Mouse (Mus musculus) midbrain, postnatal 0 days (tissue): ENCODE data around the gene Bcl3. TPM values are rescaled to one million over a fixed set of nuclear protein-coding genes. Genes with fewer than 3 reads are reported as not detected.

Experiments used
- ATAC-seq: fragments of 200-750 bp; cut with Nextera tagmentation; 2 replicates; pipeline ENCODE4 v1.8.0; 2017; ENCODE audit warnings: moderate number of reproducible peaks, mild to moderate bottlenecking, moderate TSS enrichment, moderate library complexity; ENCODE audit not compliant: low FRiP score
- DNase-seq: peaks from one replicate; pipeline ENCODE4 v3.0.0-alpha.2; 2015; ENCODE audit warnings: low spot score
- H3K27ac ChIP-seq: fragments of 300-500 bp; sonication (generic); 2 replicates; pipeline ENCODE4 v1.5.1; 2014; ENCODE audit warnings: low read depth, mild to moderate bottlenecking, low read length, mixed read lengths
- H3K27me3 ChIP-seq: fragments of 300-500 bp; sonication (generic); 2 replicates; pipeline ENCODE4 v1.6.1; 2014; ENCODE audit warnings: low read length, control low read depth, mixed read lengths; ENCODE audit not compliant: insufficient read depth
- H3K36me3 ChIP-seq: fragments of 300-500 bp; sonication (generic); 2 replicates; pipeline ENCODE4 v1.6.1; 2014; ENCODE audit warnings: low read length, control low read depth, mixed read lengths; ENCODE audit not compliant: insufficient read depth
- H3K4me1 ChIP-seq: fragments of 300-500 bp; sonication (generic); 2 replicates; pipeline ENCODE4 v1.6.1; 2014; ENCODE audit warnings: mild to moderate bottlenecking, control low read depth, antibody characterized with exemption, low read length, mixed read lengths; ENCODE audit not compliant: insufficient read depth
- H3K4me2 ChIP-seq: fragments of 300-500 bp; sonication (generic); 2 replicates; pipeline ENCODE4 v1.6.1; 2014; ENCODE audit warnings: low read depth, mild to moderate bottlenecking, low read length, mixed read lengths; ENCODE audit not compliant: poor library complexity, severe bottlenecking
- H3K4me3 ChIP-seq: fragments of 300-500 bp; sonication (generic); 2 replicates; pipeline ENCODE4 v1.5.1; 2014; ENCODE audit warnings: low read depth, mild to moderate bottlenecking, low read length, moderate library complexity
- H3K9ac ChIP-seq: fragments of 300-500 bp; sonication (generic); replicated peaks from 2 replicates; pipeline ENCODE4 v1.6.1; 2014; ENCODE audit warnings: mild to moderate bottlenecking, low read length, moderate library complexity, mixed read lengths; ENCODE audit not compliant: poor library complexity, severe bottlenecking
- H3K9me3 ChIP-seq: fragments of 300-500 bp; sonication (generic); 2 replicates; pipeline ENCODE4 v1.6.1; 2016; ENCODE audit warnings: low read length, control low read depth
- CTCF ChIP-seq: IDR thresholded peaks from 2 replicates; pipeline ENCODE4 v1.5.1; 2016; ENCODE audit warnings: antibody characterized with exemption, mild to moderate bottlenecking
- WGBS: fragments of 180-500 bp; shearing (Covaris S2); extraction: QIAGEN DNeasy Blood & Tissue Kit; methylation state at CpG from one replicate; pipeline ENCODE4 v1.1.7; 2014; 5-methylcytosine and 5-hydroxymethylcytosine counted together
- polyA plus RNA-seq: library from polyadenylated mRNA; unstranded; fragments of >200 nt; fragmentation: Nextera tagmentation; extraction: Ambion mirVana; gene quantifications from 2 replicates; pipeline ENCODE4 v1.2.1, GENCODE M21; 2015
- total RNA-seq: library from RNA; depleted of rRNA; stranded (reverse); fragments of >200 nt; gene quantifications from 2 replicates; pipeline ENCODE4 v1.2.3, GENCODE M21; 2014

Gene Bcl3
- total and polyA plus RNA-seq, 2 experiments from 2014 or later: 0.55 to 0.93 TPM

DNA sequence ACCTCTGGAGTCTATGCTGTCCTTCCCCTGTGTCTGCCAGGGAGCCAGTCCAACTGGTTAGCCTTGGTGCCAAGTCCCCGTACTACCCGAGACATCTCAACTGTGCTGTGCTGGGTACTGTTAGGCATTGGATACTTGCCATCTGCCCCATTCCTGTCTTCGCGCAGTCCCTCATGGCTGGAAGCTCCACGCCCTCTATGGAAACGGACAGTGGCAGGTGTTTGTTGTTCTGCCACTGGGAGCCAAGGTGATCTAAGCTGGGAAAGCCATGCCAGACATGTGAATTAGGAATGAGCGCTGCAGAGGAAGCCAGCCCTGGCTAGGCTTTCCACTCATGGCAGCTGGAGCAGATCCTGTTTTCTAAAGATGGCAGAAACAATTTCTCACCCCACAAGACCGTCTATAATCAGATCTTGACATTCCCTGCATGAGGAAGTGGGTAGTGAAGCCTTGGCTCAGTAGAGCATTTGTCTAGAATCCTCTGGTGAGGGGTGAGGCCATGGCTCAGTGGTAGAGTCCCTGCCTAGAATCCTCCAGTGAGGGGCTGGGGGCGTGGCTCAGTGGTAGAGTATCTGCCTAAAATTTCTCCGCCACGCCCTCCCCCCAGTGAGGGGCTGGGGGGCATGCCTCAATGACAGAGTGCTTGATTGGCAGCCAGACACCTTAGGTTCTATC lies 45.4 kb downstream of the Bcl3 start:
- H3K9me3 ChIP-seq: no peaks in the 10 kb centered on the region
- H3K4me3 ChIP-seq: no peak overlapping the region
- H3K9ac ChIP-seq: no peak overlapping the region
- 86% methylated on average over 11 of the region's 11 CpGs for WGBS
- no peak for DNase-seq
- no peaks in the 10 kb centered on the region for H3K36me3 ChIP-seq
- no peak for TF ChIP-seq CTCF
- no peaks in the 10 kb centered on the region for H3K27me3 ChIP-seq
- H3K4me1 ChIP-seq: no peaks in the 10 kb centered on the region
- H3K4me2 ChIP-seq: no peak overlapping the region
- no peak for ATAC-seq
- H3K27ac ChIP-seq: no peak overlapping the region

- Histone ChIP-seq H3K9ac (no peak overlapping the region), H3K27me3 (peaks cover 26% of the 10 kb centered on the region), H3K4me2 (no peak overlapping the region), H3K4me3 (no peak overlapping the region), H3K36me3 (no peaks in the 10 kb centered on the region), H3K9me3 (no peaks in the 10 kb centered on the region), H3K4me1 (0 out of 2 replicates have a peak, but pooled peaks cover 9% of the 10 kb centered on the region), H3K27ac (no peak overlapping the region)
- WGBS: 57% methylated on average over 4 of the region's 4 CpGs
- TF ChIP-seq CTCF: no peak
- ATAC-seq (no peak), DNase-seq (no peak)
These were observed 50.9 kb downstream of the Bcl3 start for GRCm38 (mm10) chr7:19771682-19772081.

GRCm38 (mm10) chr7:19770984-19771391 lies 51.6 kb downstream of the Bcl3 start, which contains the start of gene Bcam:
Bcam (minus strand) TSS chr7:19771016.
- Histone ChIP-seq H3K27ac (no peak within 1 kb of the TSS), H3K4me2 (peak within 1 kb of the TSS; percentile 91), H3K36me3 (no peaks in the 10 kb centered on the region), H3K9ac (peak within 1 kb of the TSS; percentile 46), H3K27me3 (peaks cover 26% of the 10 kb centered on the region), H3K9me3 (no peaks in the 10 kb centered on the region), H3K4me1 (0 out of 2 replicates have a peak, but pooled peaks cover 9% of the 10 kb centered on the region), H3K4me3 (peak within 1 kb of the TSS; percentile 42)
- ATAC-seq (peak; percentile 21; the same call in 1 of the 2 replicates), DNase-seq (no peak)
- no peak for TF ChIP-seq CTCF
- WGBS: 6% methylated on average over 9 of the region's 9 CpGs

GRCm38 (mm10) chr7:19770375-19770754 lies 52.2 kb downstream of the Bcl3 start:
- WGBS: under 1% methylated on average over 28 of the region's 28 CpGs
- H3K36me3 ChIP-seq: no peaks in the 10 kb centered on the region
- H3K9me3 ChIP-seq: no peaks in the 10 kb centered on the region
- peak; percentile 70; the same call in 1 of the 2 replicates for ATAC-seq
- H3K4me3 ChIP-seq: peak overlapping the region; percentile 42
- H3K27me3 ChIP-seq: peaks cover 26% of the 10 kb centered on the region
- TF ChIP-seq CTCF: no peak
- 0 out of 2 replicates have a peak, but pooled peaks cover 9% of the 10 kb centered on the region for H3K4me1 ChIP-seq
- H3K9ac ChIP-seq: peak overlapping the region; percentile 46
- DNase-seq: peak; percentile 61
- H3K27ac ChIP-seq: no peak overlapping the region
- peak overlapping the region; percentile 91 for H3K4me2 ChIP-seq

DNA sequence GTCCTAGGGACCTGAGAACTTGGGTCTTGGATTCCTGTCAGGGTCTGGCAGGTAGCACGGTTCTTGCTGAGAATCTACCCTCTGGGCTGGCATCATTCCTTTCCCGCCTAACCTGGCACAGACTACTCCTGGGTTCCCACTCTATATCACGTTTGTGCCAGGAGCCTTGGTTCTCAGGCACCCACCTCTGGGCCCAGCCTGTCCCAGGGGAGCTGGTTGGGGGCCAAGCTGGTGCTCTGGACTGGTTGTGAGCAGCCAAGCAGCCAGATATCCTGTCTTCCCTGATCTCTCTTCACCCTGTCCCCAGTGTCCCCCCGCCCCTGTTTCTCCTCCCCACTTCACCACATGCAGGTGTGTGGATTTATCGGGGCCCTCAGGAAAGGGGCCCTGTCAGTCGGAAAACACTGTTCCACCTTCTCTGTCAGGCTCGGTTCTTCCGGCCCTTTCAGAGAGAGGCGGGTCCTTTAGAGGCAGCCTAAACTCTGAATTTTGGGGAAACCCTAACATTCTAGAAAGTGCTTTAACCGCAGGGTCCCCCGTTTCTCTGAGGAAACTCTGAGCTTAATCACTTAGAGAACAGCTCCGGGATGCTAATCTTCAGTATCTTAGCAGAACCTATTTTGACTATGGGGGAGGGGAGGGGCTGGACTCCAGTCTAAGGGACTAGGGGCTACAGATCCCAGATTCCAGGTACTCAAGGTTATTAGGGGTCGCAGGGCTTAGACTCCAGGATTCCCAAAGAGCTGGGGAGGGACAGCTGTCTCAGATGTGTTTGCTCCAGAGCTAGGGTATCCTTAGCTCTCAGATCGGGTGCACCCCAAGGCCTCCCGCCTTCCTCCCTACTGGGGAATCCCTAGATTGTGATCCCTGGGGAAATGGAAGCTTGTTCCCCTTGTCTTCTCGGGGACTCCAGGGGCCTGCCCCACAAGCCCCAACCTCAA lies 52.9 kb downstream of the Bcl3 start:
- peak overlapping the region; percentile 91 for H3K4me2 ChIP-seq
- WGBS: 11% methylated on average over 16 of the region's 16 CpGs
- H3K9me3 ChIP-seq: no peaks in the 10 kb centered on the region
- peak overlapping the region; percentile 46 for H3K9ac ChIP-seq
- peak overlapping the region; percentile 42 for H3K4me3 ChIP-seq
- TF ChIP-seq CTCF: no peak
- peaks cover 26% of the 10 kb centered on the region for H3K27me3 ChIP-seq
- H3K4me1 ChIP-seq: 0 out of 2 replicates have a peak, but pooled peaks cover 9% of the 10 kb centered on the region
- DNase-seq: no peak
- peak; percentile 14; the same call in 1 of the 2 replicates for ATAC-seq
- H3K27ac ChIP-seq: no peak overlapping the region
- H3K36me3 ChIP-seq: no peaks in the 10 kb centered on the region
